9 mouse cellular contexts compared by ENCODE assay signal in the genomic region with DNA sequence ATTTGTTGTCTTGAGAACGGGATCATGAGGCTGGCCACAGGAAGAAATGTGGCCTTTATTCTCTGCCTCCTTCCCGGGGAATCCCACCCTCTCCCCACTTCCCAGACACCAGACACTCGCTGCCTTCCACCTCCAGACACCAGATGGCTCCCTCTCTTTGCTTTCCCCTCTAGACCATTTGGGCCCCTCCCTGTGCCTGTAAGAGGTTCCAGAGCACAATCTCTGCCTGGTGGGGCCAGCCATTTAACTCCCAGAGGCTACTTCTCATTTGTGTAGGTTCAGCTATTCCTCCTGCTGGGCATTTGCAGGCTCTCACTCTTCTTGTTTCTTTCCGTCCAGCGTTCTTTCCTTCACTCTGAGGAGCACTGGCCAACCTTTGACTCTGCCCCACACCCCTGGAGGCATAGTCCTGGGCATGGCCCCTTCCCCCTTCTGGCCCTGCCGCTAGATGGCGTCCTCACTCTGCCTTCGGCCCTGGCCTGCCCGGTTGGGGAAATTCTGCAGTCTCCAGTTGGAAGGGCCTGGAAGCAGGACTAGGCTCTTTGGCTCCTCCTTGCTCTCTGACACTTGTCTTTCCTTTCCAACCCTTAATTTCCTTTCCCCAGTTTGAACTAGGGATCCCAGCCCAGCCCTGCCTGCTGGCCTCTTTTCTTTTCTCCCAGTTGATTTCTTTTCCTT. TPM values are rescaled to one million over a fixed set of nuclear protein-coding genes. Genes with fewer than 3 reads are reported as not detected.
DNase-seq lines count a peak whose midpoint lies in the region; ATAC-seq and TF ChIP-seq lines count a peak whose summit lies in the region.
"Had no signal": no experiment of that assay in that cellular context is flagged by ENCODE, and none has a peak within 500 bp of the region (broad histone marks: within the 10 kb centered on the region; RNA-seq: fewer than 3 reads in every experiment).

No protein-coding gene starts in this region.

- no peak overlapping the region for H3K27ac ChIP-seq in heart, embryonic 10.5 days
- no peak overlapping the region for H3K27ac ChIP-seq in ES-E14 (ENCODE audit: insufficient read depth, low read depth, low read length, poor library complexity, severe bottlenecking)
- 0 out of 2 replicates have a peak overlapping the region, but pooled peaks have one; percentile 46 for H3K27ac ChIP-seq in intestine, embryonic 15.5 days
- H3K27ac ChIP-seq in liver, adult 2 months (replicated peaks; ENCODE audit: insufficient read depth, low read depth, low read length) = no peak overlapping the region

- TF ChIP-seq POLR2A in liver, adult 2 months (IDR thresholded peaks at IDR 0.05; ENCODE audit: extremely low read depth, insufficient read depth, low read length) = no peak

- no peak overlapping the region for H3K4me3 ChIP-seq in heart, embryonic 10.5 days
- peak overlapping the region in 1 of 2 experiments; percentile 43; a peak in 1 of 4 replicates for H3K4me3 ChIP-seq in ES-E14 (ENCODE audit: insufficient read depth in 1 of 2, low read depth in 1 of 2, low read length in 2 of 2, poor library complexity in 1 of 2, severe bottlenecking in 1 of 2)
- H3K4me3 ChIP-seq in intestine, embryonic 15.5 days (replicated peaks) = no peak overlapping the region
- H3K4me3 ChIP-seq in liver, adult 2 months (ENCODE audit: insufficient read depth, low read depth, low read length) = no peak overlapping the region

- no peaks in the 10 kb centered on the region for H3K36me3 ChIP-seq in heart, embryonic 10.5 days
- H3K36me3 ChIP-seq in ES-E14 (ENCODE audit: control insufficient read depth, insufficient read depth, low read length, poor library complexity, severe bottlenecking) = no peaks in the 10 kb centered on the region
- H3K36me3 ChIP-seq in intestine, embryonic 15.5 days = no peaks in the 10 kb centered on the region
- H3K36me3 ChIP-seq in liver, adult 2 months (ENCODE audit: control insufficient read depth, insufficient read depth, low read length) = no peaks in the 10 kb centered on the region

- no peaks in the 10 kb centered on the region for H3K9me3 ChIP-seq in heart, embryonic 10.5 days
- H3K9me3 ChIP-seq in ES-E14 (ENCODE audit: control insufficient read depth, insufficient read depth, low read depth, low read length) = no peaks in the 10 kb centered on the region
- H3K9me3 ChIP-seq in intestine, embryonic 15.5 days = no peaks in the 10 kb centered on the region

- no peak overlapping the region for H3K9ac ChIP-seq in ES-E14 (ENCODE audit: insufficient read depth, low read depth, low read length, poor library complexity, severe bottlenecking)
- H3K9ac ChIP-seq in intestine, embryonic 15.5 days = no peak overlapping the region
- H3K9ac ChIP-seq in liver, adult 2 months (ENCODE audit: low read depth, low read length) = no peak overlapping the region

- H3K27me3 ChIP-seq in heart, embryonic 10.5 days (ENCODE audit: insufficient read depth, poor library complexity, severe bottlenecking) = peaks cover 84% of the 10 kb centered on the region
- peaks cover 44% of the 10 kb centered on the region for H3K27me3 ChIP-seq in intestine, embryonic 15.5 days (replicated peaks)
- no peaks in the 10 kb centered on the region for H3K27me3 ChIP-seq in liver, adult 2 months (ENCODE audit: control insufficient read depth, insufficient read depth, low read length)

- TF ChIP-seq CTCF in liver, adult 2 months (IDR thresholded peaks at IDR 0.05; ENCODE audit: low read depth, low read length) = peak; percentile 91

- WGBS in heart, embryonic 10.5 days = 3% methylated on average over 9 of the region's 9 CpGs
- WGBS in intestine, embryonic 15.5 days = 1% methylated on average over 9 of the region's 9 CpGs
- WGBS in liver, adult 2 months = 5% methylated on average over 9 of the region's 9 CpGs

- peak; percentile 87 for ATAC-seq in intestine, embryonic 15.5 days

- H3K4me1 ChIP-seq in heart, embryonic 10.5 days = peaks cover 15% of the 10 kb centered on the region
- H3K4me1 ChIP-seq in ES-E14 (ENCODE audit: control insufficient read depth in 2 of 2, insufficient read depth in 2 of 2, low read length in 2 of 2, poor library complexity in 1 of 2) = no peaks in the 10 kb centered on the region
- peaks cover 4% of the 10 kb centered on the region; the same call in 1 of the 2 replicates for H3K4me1 ChIP-seq in intestine, embryonic 15.5 days (replicated peaks)
- no peaks in the 10 kb centered on the region for H3K4me1 ChIP-seq in liver, adult 2 months (ENCODE audit: control insufficient read depth, insufficient read depth, low read length)

- in situ Hi-C loops in ES-E14 (cut with MboI; ENCODE audit: low sequenced_read_pairs in 2 of 2, unreplicated experiment in 2 of 2) = loop anchor here (10.0 to 25.0 kb wide), 4 partner anchors 305 to 1005 kb away; a partner anchor contains a TSS

- peak; percentile 93 for DNase-seq in heart, adult 11 months
- DNase-seq in heart, embryonic 10.5 days (ENCODE audit: low spot score) = no peak
- no peak for DNase-seq in ES-E14 (ENCODE audit: low read depth, low spot score)
- peak; percentile 81 for DNase-seq in embryo, embryonic 10 days (ENCODE audit: low spot score)
- peak; percentile 22 for DNase-seq in liver, adult 2 months (ENCODE audit: extremely low read depth, low read depth, low spot score)
- DNase-seq in ovary, postnatal 14 days (ENCODE audit: low spot score) = peak; percentile 61
- DNase-seq in thymus, postnatal 0 days (ENCODE audit: low spot score) = no peak

- no peaks in the 10 kb centered on the region for H3K79me2 ChIP-seq in liver, adult 2 months (ENCODE audit: control insufficient read depth, insufficient read depth, low read length)

- peak overlapping the region; percentile 37; the same call in 1 of the 2 replicates for H3K4me2 ChIP-seq in intestine, embryonic 15.5 days (replicated peaks)

TF ChIP-seq in ES-E14, 5 proteins besides CTCF, POLR2A, EP300 and RAD21:
- peak; percentile 46; the same call in 1 of the 2 replicates for TF ChIP-seq ZC3H11A (IDR thresholded peaks at IDR 0.05; ENCODE audit: borderline replicate concordance, low read depth, low read length)
- TF ChIP-seq ZNF384 (IDR thresholded peaks at IDR 0.05; ENCODE audit: low read depth, low read length) = no peak
TF ChIP-seq in ES-E14: peak in this region for 1.

RNA-seq across cellular contexts. Expression of a gene that starts 2.6 kb away (rescaled TPM):
- polyA plus RNA-seq in heart, embryonic 10.5 days (2016; fragmentation: Nextera tagmentation; extraction: Ambion mirVana) = 0.10 and 0.68 TPM in 2 replicates
- total RNA-seq in ES-E14 (2012; rRNA removed) = not detected in 2 replicates
- polyA plus RNA-seq in intestine, embryonic 15.5 days (2015; fragmentation: Nextera tagmentation; extraction: Ambion mirVana) = 6.3 and 8.6 TPM in 2 replicates
- total RNA-seq in liver, adult 2 months (2014; rRNA removed) = 0.28 TPM in 1 of 2 replicates, not detected in the other
- 0.02 and 0.05 TPM in 2 replicates for polyA plus RNA-seq in liver, adult 2 months (2012; rRNA removed)
- 0.04 TPM in 1 of 2 replicates, not detected in the other for polyA plus RNA-seq in thymus, postnatal 0 days (2015; fragmentation: Nextera tagmentation; extraction: Ambion mirVana)
- total RNA-seq: neutrophil, adult 5-6 weeks had no signal

Comparison
In these comparisons a context has a peak if more than half of its experiments do, and no peak if none do; other contexts are left out.
1. DNase-seq: peak in heart, adult 11 months (single experiment), embryo, embryonic 10 days (single experiment), liver, adult 2 months (single experiment) and ovary, postnatal 14 days (single experiment); none in heart, embryonic 10.5 days (single experiment), ES-E14 (single experiment) and thymus, postnatal 0 days (single experiment).